Mouse (Mus musculus): Measurements from ENCODE around the gene Nck2. TPM values are rescaled to one million over a fixed set of nuclear protein-coding genes. Genes with fewer than 3 reads are reported as not detected.

Nck2 gene
- polyA plus RNA-seq, 1 experiment: 23.1 TPM

DNA sequence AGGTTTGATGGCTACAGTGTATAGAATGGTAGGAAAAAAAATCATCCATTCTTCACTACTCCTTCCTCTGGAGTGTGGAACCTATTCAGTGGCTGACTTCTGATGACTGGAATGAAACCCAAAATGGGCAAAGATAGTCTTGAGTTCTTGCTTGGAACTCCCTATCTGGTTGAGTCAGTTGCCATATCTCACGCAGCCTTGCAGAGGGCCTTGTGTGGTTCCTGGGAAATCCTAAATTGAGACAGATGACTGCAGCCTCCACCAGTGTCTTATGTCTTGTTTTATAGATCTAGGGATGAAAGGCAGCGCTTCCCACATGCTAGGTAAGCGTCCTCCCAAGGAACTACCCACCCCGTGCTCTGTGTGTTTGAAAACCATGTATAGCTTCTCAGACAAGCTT, 120.9 kb downstream of the Nck2 start:
- peaks cover 5% of the 10 kb centered on the region; the same call in 1 of the 2 replicates for H3K4me1 ChIP-seq (ENCODE audit: control insufficient read depth, insufficient read depth, low read length)
- no peak for DNase-seq
- no peak overlapping the region for H3K27ac ChIP-seq (ENCODE audit: insufficient read depth, low read length)
- H3K4me3 ChIP-seq (replicated peaks; ENCODE audit: insufficient read depth, low read depth, low read length): no peak overlapping the region
- WGBS: 98% methylated on average over 4 of the region's 4 CpGs
- TF ChIP-seq CTCF (IDR thresholded peaks at IDR 0.05; ENCODE audit: borderline replicate concordance, insufficient read depth, low read depth, low read length): no peak
- no peak for TF ChIP-seq POLR2A (IDR thresholded peaks at IDR 0.05; ENCODE audit: borderline replicate concordance, insufficient read depth, low read length)
- no peaks in the 10 kb centered on the region for H3K27me3 ChIP-seq (ENCODE audit: control insufficient read depth, insufficient read depth, low read length)

DNA sequence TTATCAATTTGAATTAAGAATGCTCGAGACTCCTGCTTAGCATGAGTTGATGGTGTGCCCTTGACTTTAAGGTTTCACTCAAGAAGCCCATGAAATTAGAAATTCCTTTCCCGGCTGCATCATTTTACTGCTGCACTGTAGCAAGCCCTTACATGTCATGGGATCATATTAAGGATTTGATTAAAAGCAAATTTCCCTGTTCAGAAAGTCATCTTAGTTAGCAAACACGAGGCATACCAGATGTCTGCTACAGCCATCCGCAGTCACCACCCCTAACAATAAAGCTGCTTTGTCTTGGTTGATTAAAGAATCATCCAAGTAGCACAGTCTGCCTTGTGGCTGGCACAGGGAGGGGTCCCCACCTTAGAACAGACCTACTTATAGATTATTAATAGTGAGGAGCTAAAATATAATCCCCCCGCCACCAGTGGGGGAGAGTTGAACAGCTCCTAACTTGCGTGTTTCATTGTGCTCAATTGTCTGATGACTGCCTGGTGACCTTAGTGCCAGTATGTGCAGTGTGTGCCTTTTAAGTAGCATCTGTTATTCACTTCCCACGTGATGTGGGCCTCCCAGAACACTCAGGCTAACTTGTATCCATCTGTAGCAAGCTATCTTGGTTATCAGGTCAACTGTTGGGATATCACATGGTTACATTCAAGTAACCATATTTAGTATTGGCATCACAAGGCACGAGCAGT, 122.4 kb downstream of the Nck2 start:
- H3K27me3 ChIP-seq (ENCODE audit: control insufficient read depth, insufficient read depth, low read length): no peaks in the 10 kb centered on the region
- DNase-seq: no peak
- TF ChIP-seq CTCF (IDR thresholded peaks at IDR 0.05; ENCODE audit: borderline replicate concordance, insufficient read depth, low read depth, low read length): no peak
- TF ChIP-seq POLR2A (IDR thresholded peaks at IDR 0.05; ENCODE audit: borderline replicate concordance, insufficient read depth, low read length): no peak
- no peak overlapping the region for H3K27ac ChIP-seq (ENCODE audit: insufficient read depth, low read length)
- 79% methylated on average over 8 of the region's 8 CpGs for WGBS
- peaks cover 14% of the 10 kb centered on the region for H3K4me1 ChIP-seq (ENCODE audit: control insufficient read depth, insufficient read depth, low read length)
- no peak overlapping the region for H3K4me3 ChIP-seq (replicated peaks; ENCODE audit: insufficient read depth, low read depth, low read length)

DNA sequence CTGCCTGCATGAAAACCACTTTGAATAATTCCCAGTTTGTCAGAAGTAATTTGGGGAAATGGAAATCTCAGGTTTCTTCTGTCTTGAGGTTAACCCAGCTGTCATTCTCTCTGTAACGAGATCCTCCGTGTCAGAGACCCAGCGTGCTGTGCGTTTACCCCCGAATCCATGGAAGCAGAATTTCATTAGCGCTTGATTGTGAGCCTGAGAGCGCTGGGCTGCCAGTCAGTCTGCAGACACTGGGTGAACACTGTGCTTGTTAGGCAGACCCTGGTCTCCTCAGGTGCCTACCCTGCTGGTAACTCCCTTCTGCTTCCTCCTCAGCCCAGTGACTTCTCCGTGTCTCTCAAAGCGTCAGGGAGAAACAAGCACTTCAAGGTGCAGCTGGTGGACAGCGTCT, 124.4 kb downstream of the Nck2 start:
- Histone ChIP-seq H3K27me3 (ENCODE audit: control insufficient read depth, insufficient read depth, low read length) (no peaks in the 10 kb centered on the region), H3K4me3 (replicated peaks; ENCODE audit: insufficient read depth, low read depth, low read length) (no peak overlapping the region), H3K27ac (ENCODE audit: insufficient read depth, low read length) (no peak overlapping the region), H3K4me1 (ENCODE audit: control insufficient read depth, insufficient read depth, low read length) (peaks cover 10% of the 10 kb centered on the region)
- 79% methylated on average over 10 of the region's 10 CpGs for WGBS
- no peak for TF ChIP-seq CTCF (IDR thresholded peaks at IDR 0.05; ENCODE audit: borderline replicate concordance, insufficient read depth, low read depth, low read length)
- TF ChIP-seq POLR2A (IDR thresholded peaks at IDR 0.05; ENCODE audit: borderline replicate concordance, insufficient read depth, low read length): no peak
- DNase-seq: no peak

DNA sequence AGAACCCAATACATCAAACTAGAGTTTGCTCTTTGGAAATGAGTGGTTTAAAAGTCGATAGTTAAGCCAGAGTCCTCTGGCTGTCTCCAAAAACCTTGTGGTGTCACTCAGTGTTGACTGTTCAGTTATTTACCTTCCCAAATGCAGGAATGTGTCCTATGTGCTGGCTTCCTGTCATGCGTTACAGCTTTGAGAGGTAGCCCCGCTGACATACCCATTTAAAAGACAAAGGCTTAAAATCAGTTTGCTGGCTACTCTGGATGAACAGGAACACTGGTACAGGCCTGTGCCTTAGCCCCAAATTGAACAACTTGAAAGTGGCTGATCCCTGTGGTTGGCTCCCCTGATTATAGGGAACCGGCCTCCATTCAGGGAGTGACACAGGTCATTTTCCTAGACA, 126.7 kb downstream of the Nck2 start:
- DNase-seq: no peak
- Histone ChIP-seq H3K27me3 (ENCODE audit: control insufficient read depth, insufficient read depth, low read length) (no peaks in the 10 kb centered on the region), H3K27ac (ENCODE audit: insufficient read depth, low read length) (no peak overlapping the region), H3K4me1 (ENCODE audit: control insufficient read depth, insufficient read depth, low read length) (peaks cover 10% of the 10 kb centered on the region), H3K4me3 (replicated peaks; ENCODE audit: insufficient read depth, low read depth, low read length) (no peak overlapping the region)
- 77% methylated on average over 4 of the region's 4 CpGs for WGBS
- no peak for TF ChIP-seq CTCF (IDR thresholded peaks at IDR 0.05; ENCODE audit: borderline replicate concordance, insufficient read depth, low read depth, low read length)
- TF ChIP-seq POLR2A (IDR thresholded peaks at IDR 0.05; ENCODE audit: borderline replicate concordance, insufficient read depth, low read length): no peak

DNA sequence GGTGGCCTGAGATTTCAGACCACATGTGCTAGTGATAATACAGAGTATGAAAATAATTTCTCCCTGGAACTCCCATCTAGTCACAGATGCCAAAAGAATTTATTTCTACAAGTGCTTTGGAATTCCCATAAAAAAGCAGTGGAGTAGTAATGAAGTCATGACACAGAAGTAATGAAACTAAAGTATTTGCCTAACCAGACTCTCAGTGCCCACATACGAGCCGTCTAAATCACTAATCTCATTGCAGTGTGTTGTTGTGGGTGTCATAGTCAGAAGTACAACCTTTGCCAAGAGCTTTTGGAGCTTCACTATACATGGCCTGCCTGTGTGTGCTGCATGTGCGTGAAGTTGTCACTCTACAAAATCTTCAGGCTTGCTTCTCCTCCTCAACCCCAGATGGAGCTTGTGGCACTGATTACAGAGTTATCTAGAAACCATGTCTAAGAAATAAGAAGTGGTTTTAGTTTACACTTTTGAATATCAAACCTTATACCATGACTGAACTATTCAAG, 130.5 kb downstream of the Nck2 start:
- no peak for DNase-seq
- TF ChIP-seq POLR2A (IDR thresholded peaks at IDR 0.05; ENCODE audit: borderline replicate concordance, insufficient read depth, low read length) (no peak), CTCF (IDR thresholded peaks at IDR 0.05; ENCODE audit: borderline replicate concordance, insufficient read depth, low read depth, low read length) (no peak)
- peaks cover 10% of the 10 kb centered on the region for H3K4me1 ChIP-seq (ENCODE audit: control insufficient read depth, insufficient read depth, low read length)
- 82% methylated on average over 3 of the region's 3 CpGs for WGBS
- H3K27me3 ChIP-seq (ENCODE audit: control insufficient read depth, insufficient read depth, low read length): no peaks in the 10 kb centered on the region
- H3K27ac ChIP-seq (ENCODE audit: insufficient read depth, low read length): no peak overlapping the region
- H3K4me3 ChIP-seq (replicated peaks; ENCODE audit: insufficient read depth, low read depth, low read length): no peak overlapping the region

DNA sequence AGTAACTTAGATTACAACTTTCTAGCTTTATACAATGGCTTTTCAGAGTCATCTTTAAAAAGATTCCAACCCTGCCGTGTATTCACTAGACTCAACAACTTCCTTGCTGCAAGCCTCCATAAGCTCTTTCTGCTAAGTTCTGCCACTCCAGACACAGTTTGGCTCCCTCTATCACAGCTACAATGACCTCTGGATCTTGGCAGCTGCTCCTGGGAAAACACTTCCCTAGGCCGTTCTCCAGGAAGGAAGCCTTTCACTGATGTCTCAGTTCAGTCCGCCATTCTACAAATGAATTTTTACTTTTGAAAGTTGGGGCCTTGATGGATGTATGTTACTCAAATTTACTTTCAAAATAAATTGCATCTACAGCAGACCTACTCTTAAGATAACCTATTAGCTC, 133.0 kb downstream of the Nck2 start:
- TF ChIP-seq CTCF (IDR thresholded peaks at IDR 0.05; ENCODE audit: borderline replicate concordance, insufficient read depth, low read depth, low read length) (no peak), POLR2A (IDR thresholded peaks at IDR 0.05; ENCODE audit: borderline replicate concordance, insufficient read depth, low read length) (no peak)
- no peaks in the 10 kb centered on the region for H3K4me1 ChIP-seq (ENCODE audit: control insufficient read depth, insufficient read depth, low read length)
- no peaks in the 10 kb centered on the region for H3K27me3 ChIP-seq (ENCODE audit: control insufficient read depth, insufficient read depth, low read length)
- WGBS: 70% methylated on average over 3 of the region's 3 CpGs
- H3K27ac ChIP-seq (ENCODE audit: insufficient read depth, low read length): no peak overlapping the region
- no peak overlapping the region for H3K4me3 ChIP-seq (replicated peaks; ENCODE audit: insufficient read depth, low read depth, low read length)
- no peak for DNase-seq

DNA sequence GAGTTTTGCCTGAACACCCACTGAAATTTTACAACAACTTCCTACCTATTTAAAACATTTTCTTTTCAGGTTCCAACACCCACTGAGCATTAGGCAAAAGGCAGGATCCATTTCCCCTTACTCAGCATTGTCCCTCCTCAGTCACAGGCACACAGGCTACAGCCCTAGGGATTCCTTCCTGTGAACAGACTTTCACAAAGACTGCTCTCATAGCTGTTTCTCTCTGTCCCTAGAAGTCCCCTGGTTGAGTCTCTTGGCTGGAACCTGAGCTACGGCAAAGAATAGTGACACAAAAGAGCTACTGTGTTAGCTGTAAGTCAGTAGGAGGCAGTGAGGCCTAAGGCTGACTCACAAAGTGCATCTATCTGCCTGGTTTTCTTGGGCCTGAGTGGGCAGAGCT, 139.2 kb downstream of the Nck2 start:
- WGBS: 53% methylated on average over 1 of the region's 1 CpGs
- TF ChIP-seq POLR2A (IDR thresholded peaks at IDR 0.05; ENCODE audit: borderline replicate concordance, insufficient read depth, low read length) (no peak), CTCF (IDR thresholded peaks at IDR 0.05; ENCODE audit: borderline replicate concordance, insufficient read depth, low read depth, low read length) (no peak)
- Histone ChIP-seq H3K27me3 (ENCODE audit: control insufficient read depth, insufficient read depth, low read length) (no peaks in the 10 kb centered on the region), H3K4me3 (replicated peaks; ENCODE audit: insufficient read depth, low read depth, low read length) (no peak overlapping the region), H3K27ac (ENCODE audit: insufficient read depth, low read length) (no peak overlapping the region), H3K4me1 (ENCODE audit: control insufficient read depth, insufficient read depth, low read length) (no peaks in the 10 kb centered on the region)
- DNase-seq: no peak

DNA sequence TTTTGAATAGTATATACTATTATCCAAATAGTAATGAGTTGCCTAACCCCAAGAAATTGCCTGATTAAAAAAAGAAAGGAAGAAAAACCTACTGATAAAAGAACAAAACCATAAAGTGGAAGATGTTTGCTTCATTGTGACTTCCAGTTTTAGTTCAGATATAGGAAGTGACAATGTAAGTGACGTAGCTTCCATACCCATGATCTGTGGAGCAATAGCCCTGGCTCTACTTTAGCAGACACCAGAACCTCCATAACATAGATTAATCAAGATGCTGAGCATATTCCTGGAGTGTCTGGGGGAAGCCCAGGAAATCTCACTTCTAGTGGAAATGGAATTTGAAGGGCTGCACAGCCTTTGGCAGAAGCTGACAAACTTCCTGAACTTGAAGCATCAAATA, 144.6 kb downstream of the Nck2 start:
- H3K4me3 ChIP-seq (replicated peaks; ENCODE audit: insufficient read depth, low read depth, low read length): no peak overlapping the region
- DNase-seq: no peak
- 93% methylated on average over 1 of the region's 1 CpGs for WGBS
- no peak overlapping the region for H3K27ac ChIP-seq (ENCODE audit: insufficient read depth, low read length)
- TF ChIP-seq POLR2A (IDR thresholded peaks at IDR 0.05; ENCODE audit: borderline replicate concordance, insufficient read depth, low read length) (no peak), CTCF (IDR thresholded peaks at IDR 0.05; ENCODE audit: borderline replicate concordance, insufficient read depth, low read depth, low read length) (no peak)
- no peaks in the 10 kb centered on the region for H3K27me3 ChIP-seq (ENCODE audit: control insufficient read depth, insufficient read depth, low read length)
- no peaks in the 10 kb centered on the region for H3K4me1 ChIP-seq (ENCODE audit: control insufficient read depth, insufficient read depth, low read length)
